Mouse (Mus musculus) adrenal gland, postnatal 4 days (tissue): ENCODE data around the gene Hhat. TPM values are rescaled to one million over a fixed set of nuclear protein-coding genes. Genes with fewer than 3 reads are reported as not detected.

Experiments
- total RNA-seq, 2 experiments: library from RNA; stranded (reverse); gene quantifications; 2 replicates each; pipeline ENCODE4 v1.2.3; 2021

Hhat gene
- total RNA-seq, 2 experiments from 2014 or later = 14.4 to 15.1 TPM

Other genes with a start within 250 kb of the Hhat start
- 10 to 100 TPM; 19.5 to 21.8 TPM for gene Sertad4, start 84.5 kb upstream of the Hhat start, total RNA-seq